Mouse (Mus musculus) brain, adult 10 weeks (tissue): Measurements from ENCODE around the gene C330021F23Rik. TPM values are rescaled to one million over a fixed set of nuclear protein-coding genes. Genes with fewer than 3 reads are reported as not detected.

ENCODE experiments used
- polyA plus RNA-seq: library from polyadenylated mRNA; stranded (reverse); fragments of 350-450 nt; fragmentation: Illumina TruSeq; extraction: RNeasy Lipid Tissue Mini Kit (QIAGEN cat#74804); gene quantifications from one replicate; pipeline ENCODE4 v1.2.3, GENCODE M21; 2015; ENCODE audit warnings: low read depth, low replicate concordance

Gene C330021F23Rik
- not detected for polyA plus RNA-seq

GRCm38 (mm10) chr8:3567641-3568371 is at the start of gene C330021F23Rik:
C330021F23Rik (plus strand) TSS chr8:3567990.

GRCm38 (mm10) chr8:3586993-3587390 is 19.2 kb downstream of the C330021F23Rik start, which contains the start of gene Camsap3:
Camsap3 (plus strand) TSS chr8:3587293.

DNA sequence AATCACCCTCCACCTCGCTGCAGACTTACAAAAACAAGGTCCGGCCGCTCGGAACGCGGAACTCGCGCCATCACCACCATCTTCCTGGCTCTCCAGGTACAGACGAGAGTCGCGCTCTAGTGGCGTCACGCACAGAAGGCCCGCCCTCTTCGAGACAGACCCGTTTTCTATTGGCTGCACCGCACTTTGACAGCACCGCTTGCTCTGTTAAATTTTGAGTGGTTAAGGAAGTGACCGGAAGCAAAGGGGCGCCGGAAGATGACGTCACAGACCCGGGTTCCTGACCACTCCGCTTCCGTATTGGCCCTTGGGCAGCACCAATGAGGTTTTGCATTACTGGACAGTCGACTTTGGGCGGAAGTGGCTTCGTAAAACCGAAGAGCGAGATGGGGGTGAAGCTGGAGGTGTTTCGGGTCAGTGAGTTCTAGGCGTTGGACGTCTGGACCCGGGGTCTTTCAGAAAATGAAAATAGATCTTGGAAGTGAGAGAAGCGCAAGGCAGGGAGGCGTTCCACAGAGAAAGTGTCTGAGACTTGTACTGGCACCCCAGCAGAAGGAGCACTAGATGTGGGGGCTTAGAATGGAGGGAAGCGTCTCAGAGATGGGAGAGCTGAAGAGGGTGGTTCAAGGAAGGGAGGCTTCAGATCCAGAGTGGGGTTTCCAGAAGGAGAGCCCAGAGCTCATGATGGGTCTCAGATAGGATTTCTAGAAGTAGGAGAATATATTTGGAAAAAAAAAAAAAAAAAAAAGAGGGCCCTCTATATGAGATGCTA is 53.6 kb downstream of the C330021F23Rik start, which contains the start of the genes Xab2 and Pet100:
Gene Xab2 (minus strand): TSS at position 118 of the 772 bp plus-strand sequence.
Gene Pet100 (plus strand): TSS at position 350 of the 772 bp plus-strand sequence.

DNA sequence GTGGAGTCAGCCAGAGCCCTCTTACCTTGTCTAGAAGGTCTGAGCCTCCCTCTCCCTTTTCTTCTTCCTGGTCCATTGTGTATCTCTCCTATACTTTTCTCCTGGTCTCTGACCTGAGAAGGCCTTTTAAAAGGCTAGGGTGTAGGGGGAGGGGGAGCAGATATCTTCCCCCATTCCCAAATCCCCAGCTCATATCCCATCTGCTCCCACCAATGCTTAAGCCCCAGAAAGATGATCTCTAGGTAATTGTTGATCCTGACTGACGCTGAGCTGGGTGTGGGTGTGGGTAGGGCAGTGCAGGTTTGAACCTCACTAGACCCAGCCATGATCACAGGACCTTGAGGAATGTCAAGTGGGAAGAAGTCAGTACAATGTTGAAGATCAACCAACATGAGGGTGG is 57.7 kb downstream of the C330021F23Rik start, which contains the start of gene Pcp2:
Gene Pcp2 (minus strand): TSS at position 101 of the 400 bp plus-strand sequence.

GRCm38 (mm10) chr8:3630647-3631477 is 63.1 kb downstream of the C330021F23Rik start, which contains the start of gene Stxbp2:
Stxbp2 (plus strand) TSS chr8:3630955.

Other genes with a start within 250 kb of the C330021F23Rik start
- not detected for gene A430078G23Rik, start 214.6 kb upstream of the C330021F23Rik start, polyA plus RNA-seq
- gene Arhgef18, start 175.0 kb upstream of the C330021F23Rik start, polyA plus RNA-seq = 24.5 TPM
- 1.0 TPM for gene Pex11g, start 100.3 kb upstream of the C330021F23Rik start, polyA plus RNA-seq
- not detected for gene Tex45, start 97.1 kb upstream of the C330021F23Rik start, polyA plus RNA-seq
- 24.3 TPM for gene Zfp358, start 74.9 kb upstream of the C330021F23Rik start, polyA plus RNA-seq
- 89.1 TPM for gene Mcoln1, start 67.5 kb upstream of the C330021F23Rik start, polyA plus RNA-seq
- 48.2 TPM for gene Pnpla6, start 52.6 kb upstream of the C330021F23Rik start, polyA plus RNA-seq
- gene Camsap3, start 19.3 kb downstream of the C330021F23Rik start, polyA plus RNA-seq = 25.7 TPM
- gene Xab2, start 53.3 kb downstream of the C330021F23Rik start, polyA plus RNA-seq = 31.6 TPM
- 90.1 TPM for gene Pet100, start 53.6 kb downstream of the C330021F23Rik start, polyA plus RNA-seq
- not detected for gene Pcp2, start 57.6 kb downstream of the C330021F23Rik start, polyA plus RNA-seq
- 87.8 TPM for gene Stxbp2, start 63.0 kb downstream of the C330021F23Rik start, polyA plus RNA-seq
- gene Retn, start 87.8 kb downstream of the C330021F23Rik start, polyA plus RNA-seq = 1.5 TPM
- 0.40 TPM for gene Mcemp1, start 97.8 kb downstream of the C330021F23Rik start, polyA plus RNA-seq
- 28.4 TPM for gene Fcor, start 104.4 kb downstream of the C330021F23Rik start, polyA plus RNA-seq
- 33.1 TPM for gene Trappc5, start 108.3 kb downstream of the C330021F23Rik start, polyA plus RNA-seq
- gene Fcer2a, start 126.2 kb downstream of the C330021F23Rik start, polyA plus RNA-seq = not detected
- gene Clec4g, start 152.7 kb downstream of the C330021F23Rik start, polyA plus RNA-seq = not detected
- 0.59 TPM for gene Cd209a, start 181.0 kb downstream of the C330021F23Rik start, polyA plus RNA-seq